Mouse (Mus musculus) intestine, embryonic 16.5 days (tissue): ENCODE data around the gene Gm49361. TPM values are rescaled to one million over a fixed set of nuclear protein-coding genes. Genes with fewer than 3 reads are reported as not detected.
"Not testable (repeated sequence)": the region's sequence is repeated elsewhere in the genome, so short reads cannot be mapped to it uniquely, and the experiment has no call there.

ENCODE experiments used
- ATAC-seq: fragments of 200-750 bp; cut with Nextera tagmentation; 2 replicates; pipeline ENCODE4 v1.8.0; 2017; ENCODE audit warnings: moderate TSS enrichment, moderate library complexity
- H3K27ac ChIP-seq: fragments of 300-500 bp; sonication (generic); 2 replicates; pipeline ENCODE4 v1.5.1; 2014; ENCODE audit warnings: mild to moderate bottlenecking, low read length
- H3K27me3 ChIP-seq: fragments of 300-500 bp; sonication (generic); replicated peaks from 2 replicates; pipeline ENCODE4 v1.6.1; 2014; ENCODE audit warnings: low read length, control low read depth, mixed read lengths; ENCODE audit not compliant: control insufficient read depth, insufficient read depth
- H3K36me3 ChIP-seq: fragments of 300-500 bp; sonication (generic); 2 replicates; pipeline ENCODE4 v1.6.1; 2014; ENCODE audit warnings: low read length, control low read depth; ENCODE audit not compliant: control insufficient read depth, insufficient read depth
- H3K4me1 ChIP-seq: fragments of 300-500 bp; sonication (generic); 2 replicates; pipeline ENCODE4 v1.6.1; 2014; ENCODE audit warnings: low read length, control low read depth, mixed read lengths; ENCODE audit not compliant: control insufficient read depth, insufficient read depth
- H3K4me2 ChIP-seq: fragments of 300-500 bp; sonication (generic); 2 replicates; pipeline ENCODE4 v1.6.1; 2014; ENCODE audit warnings: low read depth, low read length, control low read depth
- H3K4me3 ChIP-seq: fragments of 300-500 bp; sonication (generic); 2 replicates; pipeline ENCODE4 v1.5.1; 2014; ENCODE audit warnings: mild to moderate bottlenecking, low read length
- H3K9ac ChIP-seq: fragments of 300-500 bp; sonication (generic); 2 replicates; pipeline ENCODE4 v1.6.1; 2014; ENCODE audit warnings: low read depth, low read length
- H3K9me3 ChIP-seq: fragments of 300-500 bp; sonication (generic); 2 replicates; pipeline ENCODE4 v1.6.1; 2016; ENCODE audit warnings: low read length, control low read depth; ENCODE audit not compliant: control insufficient read depth
- WGBS: fragments of 180-500 bp; shearing (Covaris S2); extraction: QIAGEN DNeasy Blood & Tissue Kit; methylation state at CpG from one replicate; pipeline ENCODE4 v1.1.7; 2014; 5-methylcytosine and 5-hydroxymethylcytosine counted together
- polyA plus RNA-seq: library from polyadenylated mRNA; unstranded; fragments of >200 nt; fragmentation: Nextera tagmentation; extraction: Ambion mirVana; gene quantifications from 2 replicates; pipeline ENCODE4 v1.2.1, GENCODE M21; 2015

Gm49361 gene
- polyA plus RNA-seq, 1 experiment from 2014 or later = not detected

DNA sequence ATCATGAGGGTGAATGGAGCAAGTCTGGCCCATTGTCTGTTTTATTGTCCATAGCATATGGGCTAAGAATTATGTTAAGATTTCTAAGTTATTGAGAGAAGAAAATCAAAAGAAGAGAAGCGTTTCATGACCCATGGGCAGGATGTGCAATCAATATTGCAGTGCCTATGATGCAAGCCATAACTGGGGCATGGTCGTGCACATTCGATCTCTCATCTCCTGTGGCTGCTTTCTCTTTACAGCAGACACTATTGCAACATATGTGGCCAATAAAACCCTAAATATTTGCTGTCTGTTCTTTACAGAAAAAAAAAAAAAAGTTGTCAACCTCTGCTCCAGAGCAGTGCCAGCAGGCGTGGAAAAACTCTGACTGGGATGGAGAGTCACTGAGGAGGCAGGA, 10.2 kb upstream of the Gm49361 start:
- H3K27ac ChIP-seq = no peak overlapping the region
- H3K4me2 ChIP-seq = no peak overlapping the region
- peaks cover 5% of the 10 kb centered on the region; the same call in 1 of the 2 replicates for H3K4me1 ChIP-seq
- no peak overlapping the region for H3K4me3 ChIP-seq
- WGBS = 86% methylated on average over 4 of the region's 4 CpGs
- no peaks in the 10 kb centered on the region for H3K36me3 ChIP-seq
- no peak overlapping the region for H3K9ac ChIP-seq
- H3K9me3 ChIP-seq = no peaks in the 10 kb centered on the region
- ATAC-seq = no peak
- no peaks in the 10 kb centered on the region for H3K27me3 ChIP-seq

DNA sequence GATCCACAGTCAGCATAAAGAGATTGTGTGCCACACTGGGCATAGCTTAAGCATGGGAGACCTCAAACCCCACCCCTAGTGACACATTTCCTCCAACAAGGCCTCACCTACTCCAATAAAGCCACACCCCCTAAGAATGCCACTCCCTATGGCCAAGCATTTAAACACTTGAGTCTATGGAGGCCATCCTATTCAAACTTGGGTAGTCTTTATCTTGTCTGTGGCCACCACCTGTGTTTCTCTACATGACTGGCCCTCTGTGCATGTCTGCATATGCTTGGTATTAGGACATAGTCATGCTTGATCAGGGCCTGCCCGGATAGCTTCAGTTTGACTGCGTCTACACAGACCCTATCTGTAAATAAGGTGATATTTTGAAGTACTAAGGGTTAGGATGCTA, 9.8 kb upstream of the Gm49361 start:
- no peak overlapping the region for H3K4me2 ChIP-seq
- no peak overlapping the region for H3K27ac ChIP-seq
- H3K9ac ChIP-seq = no peak overlapping the region
- peaks cover 5% of the 10 kb centered on the region; the same call in 1 of the 2 replicates for H3K4me1 ChIP-seq
- no peaks in the 10 kb centered on the region for H3K36me3 ChIP-seq
- no peaks in the 10 kb centered on the region for H3K27me3 ChIP-seq
- H3K4me3 ChIP-seq = no peak overlapping the region
- no peak for ATAC-seq
- WGBS = 93% methylated on average over 2 of the region's 2 CpGs
- H3K9me3 ChIP-seq = no peaks in the 10 kb centered on the region

DNA sequence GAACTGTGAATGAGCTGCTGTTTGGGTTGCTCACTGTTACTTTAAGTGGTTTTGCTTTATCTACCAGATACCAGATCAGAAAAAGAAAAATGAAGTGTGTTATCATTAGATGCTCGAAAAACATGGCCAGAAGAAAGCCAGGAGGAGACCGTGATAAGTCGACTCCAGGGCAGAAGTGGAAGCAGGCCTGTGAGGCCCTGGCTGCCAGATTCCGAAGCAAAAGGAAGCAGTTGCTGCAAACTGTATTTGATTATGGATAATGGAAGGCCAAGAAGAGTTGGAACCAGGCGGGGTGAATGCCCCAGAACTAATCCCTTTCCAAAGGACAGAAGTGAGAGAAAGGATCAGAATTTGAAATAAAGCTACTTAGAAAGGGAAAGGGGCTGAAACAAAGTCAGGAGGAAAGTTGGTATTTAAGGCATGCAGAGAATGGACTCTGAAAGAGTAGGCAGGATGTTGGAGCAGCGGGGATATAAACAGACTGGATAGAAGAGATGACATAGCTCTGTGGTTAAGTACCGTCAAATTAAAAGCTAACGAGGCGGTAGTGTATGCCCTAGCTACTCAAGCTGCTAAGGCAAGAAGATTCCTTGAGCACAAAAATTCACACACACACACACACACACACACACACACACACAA, 7.6 kb upstream of the Gm49361 start:
- Histone ChIP-seq H3K9ac (no peak overlapping the region), H3K27ac (peak overlapping the region; percentile 76), H3K9me3 (no peaks in the 10 kb centered on the region), H3K27me3 (no peaks in the 10 kb centered on the region), H3K4me3 (no peak overlapping the region), H3K4me2 (no peak overlapping the region), H3K36me3 (no peaks in the 10 kb centered on the region), H3K4me1 (peaks cover 5% of the 10 kb centered on the region; the same call in 1 of the 2 replicates)
- ATAC-seq = peak; percentile 74
- 23% methylated on average over 9 of the region's 9 CpGs for WGBS

DNA sequence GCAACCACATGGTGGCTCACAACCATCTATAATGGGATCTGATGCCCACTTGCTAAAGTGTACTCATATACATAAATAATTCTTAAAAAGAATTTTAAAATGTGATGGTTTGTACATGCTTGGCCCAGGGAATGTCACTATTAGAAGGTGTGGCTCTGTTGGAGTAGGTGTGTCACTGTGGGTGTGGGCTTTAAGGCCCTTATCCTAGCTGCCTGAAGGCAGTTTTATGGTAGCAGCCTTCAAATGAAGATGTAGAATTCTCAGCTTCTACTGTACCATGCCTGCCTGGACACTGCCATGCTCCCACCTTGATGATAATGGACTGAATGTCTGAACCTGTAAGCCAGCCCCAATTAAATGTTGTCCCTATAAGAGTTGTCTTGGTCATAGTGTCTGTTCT, 5.1 kb upstream of the Gm49361 start:
- H3K9me3 ChIP-seq, H3K36me3 ChIP-seq, H3K4me1 ChIP-seq, H3K27me3 ChIP-seq, H3K9ac ChIP-seq, H3K4me2 ChIP-seq, H3K4me3 ChIP-seq, ATAC-seq, H3K27ac ChIP-seq: not testable (repeated sequence)

DNA sequence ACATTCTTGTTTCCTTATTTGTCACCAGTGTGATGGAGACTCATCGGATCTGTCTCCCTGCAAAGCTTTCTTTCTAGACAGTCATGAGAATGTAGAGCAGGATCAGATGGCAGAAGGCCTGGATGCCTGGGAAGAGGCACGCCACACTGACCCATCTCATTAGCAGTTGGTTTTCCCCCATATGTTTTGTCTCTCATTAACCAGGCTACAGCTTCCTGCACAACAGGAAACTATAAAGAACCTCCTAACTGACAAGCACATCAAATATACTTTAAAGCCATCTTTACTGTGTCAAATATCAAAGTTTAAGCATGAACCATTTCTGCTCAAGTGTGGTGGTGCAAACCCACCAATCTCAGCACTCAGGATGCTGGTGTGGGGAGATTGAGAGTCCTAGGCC, 3.6 kb upstream of the Gm49361 start:
- Histone ChIP-seq H3K4me2 (no peak overlapping the region), H3K4me1 (peaks cover 10% of the 10 kb centered on the region), H3K27me3 (no peaks in the 10 kb centered on the region), H3K9ac (no peak overlapping the region), H3K27ac (no peak overlapping the region), H3K4me3 (no peak overlapping the region), H3K36me3 (no peaks in the 10 kb centered on the region), H3K9me3 (no peaks in the 10 kb centered on the region)
- ATAC-seq = no peak
- WGBS = 64% methylated on average over 2 of the region's 2 CpGs

DNA sequence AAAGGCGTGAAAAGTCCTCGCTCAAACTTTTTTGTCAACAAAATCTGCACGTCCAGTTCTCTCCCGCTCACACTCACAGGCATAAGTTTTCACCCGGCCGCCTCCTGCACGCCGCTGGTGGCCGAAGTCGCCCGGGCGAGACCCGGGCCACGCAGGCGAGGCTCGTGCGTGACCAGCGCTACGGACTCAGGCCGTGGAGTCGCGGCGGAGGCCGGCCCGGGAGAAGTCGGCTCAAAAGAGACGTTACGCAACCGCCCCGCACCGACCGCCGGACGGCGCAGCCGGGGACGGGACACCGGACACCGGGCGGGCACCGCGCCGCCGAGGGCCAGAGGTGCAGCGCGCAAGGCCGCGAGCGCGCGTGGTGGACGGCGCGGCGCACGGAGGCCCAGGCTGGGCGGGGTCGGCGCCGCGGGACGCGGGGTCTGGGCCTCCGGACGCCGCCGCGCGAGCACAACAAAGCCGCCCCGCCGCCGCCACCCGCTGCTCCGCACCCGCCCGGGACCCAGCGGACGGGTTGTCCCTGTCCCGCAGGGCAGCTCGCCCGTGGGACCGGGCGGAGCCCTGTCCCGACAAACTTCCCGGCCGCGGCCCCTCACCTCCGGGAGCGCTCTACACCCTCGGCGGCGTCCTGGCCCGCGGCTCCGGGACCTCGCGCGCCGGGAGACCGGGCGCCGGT, 473 bp downstream of the Gm49361 start:
- no peaks in the 10 kb centered on the region for H3K9me3 ChIP-seq
- peak overlapping the region; percentile 69 for H3K4me2 ChIP-seq
- ATAC-seq = peak; percentile 76
- H3K27me3 ChIP-seq = no peaks in the 10 kb centered on the region
- peak overlapping the region; percentile 87 for H3K27ac ChIP-seq
- H3K9ac ChIP-seq = peak overlapping the region; percentile 93
- peaks cover 13% of the 10 kb centered on the region for H3K4me1 ChIP-seq
- peak overlapping the region; percentile 93 for H3K4me3 ChIP-seq
- under 1% methylated on average over 85 of the region's 103 CpGs for WGBS
- H3K36me3 ChIP-seq = no peaks in the 10 kb centered on the region

DNA sequence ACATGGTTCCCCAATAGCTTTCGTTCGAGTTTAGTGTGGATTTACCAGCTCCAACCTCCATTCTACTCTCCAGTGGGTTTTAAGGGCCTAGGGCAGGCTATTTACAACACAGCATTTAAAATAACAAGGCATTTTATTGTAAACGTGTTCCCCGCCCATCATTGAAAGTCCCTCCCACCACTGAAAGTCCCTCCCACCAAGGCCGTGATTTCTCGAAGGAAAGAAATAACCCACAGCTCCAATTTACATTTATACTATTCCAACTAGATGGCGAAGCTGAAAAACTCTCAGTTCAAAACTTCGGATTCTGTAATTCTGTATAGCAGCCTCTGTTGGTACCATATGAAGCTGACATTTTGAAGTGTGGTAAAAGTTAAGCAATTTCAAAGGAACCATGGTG, 1.4 kb downstream of the Gm49361 start:
- peaks cover 13% of the 10 kb centered on the region for H3K4me1 ChIP-seq
- H3K4me3 ChIP-seq = peak overlapping the region; percentile 93
- no peaks in the 10 kb centered on the region for H3K36me3 ChIP-seq
- H3K4me2 ChIP-seq = peak overlapping the region; percentile 69
- H3K27ac ChIP-seq = no peak overlapping the region
- peak overlapping the region; percentile 11; the same call in 1 of the 2 replicates for H3K9ac ChIP-seq
- no peaks in the 10 kb centered on the region for H3K9me3 ChIP-seq
- no peaks in the 10 kb centered on the region for H3K27me3 ChIP-seq
- ATAC-seq = no peak
- WGBS = 2% methylated on average over 8 of the region's 8 CpGs

DNA sequence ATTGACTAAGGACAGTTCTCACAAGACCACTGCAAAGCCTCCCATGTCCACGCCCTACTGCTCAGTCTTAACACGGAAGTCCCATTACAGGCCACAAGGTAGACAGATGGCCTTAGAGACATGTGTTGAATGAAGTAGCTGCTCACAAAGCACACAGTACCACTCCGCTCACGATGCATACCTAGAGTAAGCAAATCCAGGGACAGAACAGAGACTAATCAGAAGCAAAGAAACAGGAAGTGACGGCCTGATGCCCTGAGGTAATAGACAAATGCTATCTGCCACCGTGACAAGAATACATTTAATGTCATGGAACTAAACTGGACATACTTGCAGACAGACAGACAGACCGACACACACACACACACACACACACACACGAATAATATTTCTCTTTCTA, 5.3 kb downstream of the Gm49361 start:
- H3K4me1 ChIP-seq = peaks cover 22% of the 10 kb centered on the region
- H3K4me2 ChIP-seq = no peak overlapping the region
- H3K27me3 ChIP-seq = no peaks in the 10 kb centered on the region
- H3K36me3 ChIP-seq = no peaks in the 10 kb centered on the region
- no peak overlapping the region for H3K9ac ChIP-seq
- no peak for ATAC-seq
- no peak overlapping the region for H3K4me3 ChIP-seq
- H3K27ac ChIP-seq = no peak overlapping the region
- 80% methylated on average over 8 of the region's 8 CpGs for WGBS
- no peaks in the 10 kb centered on the region for H3K9me3 ChIP-seq

DNA sequence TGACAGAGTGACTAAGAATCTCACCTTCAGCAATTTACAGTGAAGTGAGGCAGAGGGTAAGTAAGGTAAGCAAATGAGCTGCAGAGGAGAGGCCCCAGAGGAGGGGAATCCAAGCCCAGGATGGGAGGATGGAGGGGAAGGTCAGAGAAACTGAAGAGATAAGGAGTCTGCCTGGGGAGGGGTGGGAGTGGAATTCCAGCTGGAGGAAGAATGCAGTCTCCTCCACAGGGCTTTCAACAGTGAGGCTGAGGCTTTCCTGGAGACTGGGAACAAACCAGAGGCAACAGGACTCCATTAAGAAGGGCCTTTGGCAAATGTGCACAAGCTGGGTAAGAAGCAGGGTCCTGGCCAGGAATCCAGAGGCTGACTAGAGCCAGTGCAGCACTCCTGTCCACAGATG, 8.8 kb downstream of the Gm49361 start:
- H3K4me1 ChIP-seq = peaks cover 21% of the 10 kb centered on the region
- no peaks in the 10 kb centered on the region for H3K9me3 ChIP-seq
- no peak overlapping the region for H3K4me3 ChIP-seq
- H3K4me2 ChIP-seq = no peak overlapping the region
- H3K27ac ChIP-seq = no peak overlapping the region
- H3K27me3 ChIP-seq = no peaks in the 10 kb centered on the region
- peak; percentile 33; the same call in 1 of the 2 replicates for ATAC-seq
- H3K36me3 ChIP-seq = no peaks in the 10 kb centered on the region
- no peak overlapping the region for H3K9ac ChIP-seq
